8 mouse cellular contexts compared by ENCODE assay signal in the genomic region with DNA sequence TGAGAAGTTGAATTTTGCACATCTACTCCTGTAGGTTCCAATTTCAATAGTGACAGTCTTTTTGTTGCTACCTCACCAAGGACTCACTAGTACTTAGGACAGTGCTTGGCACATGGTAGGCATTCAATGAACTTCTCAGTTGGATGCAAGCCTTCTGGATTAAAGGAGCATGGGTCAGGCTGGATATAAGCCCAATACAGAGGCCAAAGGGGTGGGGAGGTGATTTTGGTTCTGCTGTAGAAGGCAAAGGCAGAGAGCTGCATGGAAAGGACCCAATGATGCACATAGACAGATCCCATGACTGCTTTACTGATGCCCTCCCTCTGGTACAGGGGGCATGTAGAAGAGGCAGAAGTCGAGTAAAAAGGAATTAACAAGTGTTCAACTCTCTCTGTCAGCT. TPM values are rescaled to one million over a fixed set of nuclear protein-coding genes. Genes with fewer than 3 reads are reported as not detected.
DNase-seq lines count a peak whose midpoint lies in the region; ATAC-seq and TF ChIP-seq lines count a peak whose summit lies in the region.

No protein-coding gene starts in this region.

- TF ChIP-seq CTCF in intestine, postnatal 0 days (IDR thresholded peaks at IDR 0.05; ENCODE audit: low read depth), result no peak

- peak overlapping the region; percentile 66 for H3K9ac ChIP-seq in liver, embryonic 11.5 days (ENCODE audit: low read depth, low read length)
- no peak overlapping the region for H3K9ac ChIP-seq in intestine, postnatal 0 days (ENCODE audit: low read depth, low read length)

- H3K4me3 ChIP-seq in brown adipose tissue, adult 24 weeks (ENCODE audit: insufficient read depth, low read depth, low read length), result 0 out of 2 replicates have a peak overlapping the region, but pooled peaks have one; percentile 6
- H3K4me3 ChIP-seq in liver, embryonic 11.5 days (ENCODE audit: low read depth, low read length), result peak overlapping the region; percentile 71
- H3K4me3 ChIP-seq in intestine, postnatal 0 days (ENCODE audit: low read depth, low read length), result no peak overlapping the region

- peak overlapping the region; percentile 62 for H3K4me2 ChIP-seq in liver, embryonic 11.5 days
- no peak overlapping the region for H3K4me2 ChIP-seq in intestine, postnatal 0 days (replicated peaks; ENCODE audit: low read depth)

- no peaks in the 10 kb centered on the region for H3K9me3 ChIP-seq in liver, embryonic 11.5 days (ENCODE audit: control insufficient read depth, low read length)
- H3K9me3 ChIP-seq in intestine, postnatal 0 days (ENCODE audit: control insufficient read depth), result no peaks in the 10 kb centered on the region

- no peak overlapping the region for H3K27ac ChIP-seq in brown adipose tissue, adult 24 weeks (replicated peaks; ENCODE audit: low read depth, low read length)
- no peak overlapping the region for H3K27ac ChIP-seq in liver, embryonic 11.5 days (ENCODE audit: low read depth, low read length)
- no peak overlapping the region for H3K27ac ChIP-seq in intestine, postnatal 0 days (ENCODE audit: low read depth, low read length)

- H3K36me3 ChIP-seq in liver, embryonic 11.5 days (ENCODE audit: control insufficient read depth, insufficient read depth, low read length), result no peaks in the 10 kb centered on the region
- H3K36me3 ChIP-seq in intestine, postnatal 0 days (ENCODE audit: control insufficient read depth, insufficient read depth), result no peaks in the 10 kb centered on the region

- WGBS in liver, embryonic 11.5 days, result 40% methylated on average over 1 of the region's 1 CpGs
- 24% methylated on average over 1 of the region's 1 CpGs for WGBS in intestine, postnatal 0 days

- peak; percentile 5 for DNase-seq in CD4-positive, CD25-positive, alpha-beta regulatory T cell, adult 2 months (ENCODE audit: low read depth, low spot score)
- peak; percentile 4 for DNase-seq in kidney, adult 11 months
- DNase-seq in kidney, adult 18-20 months, result no peak
- DNase-seq in liver, embryonic 11.5 days (ENCODE audit: low spot score), result no peak
- no peak for DNase-seq in embryo, embryonic 10.5 days (ENCODE audit: low spot score)

- no peaks in the 10 kb centered on the region for H3K4me1 ChIP-seq in brown adipose tissue, adult 24 weeks (ENCODE audit: control insufficient read depth, insufficient read depth, insufficient read length, low read length)
- H3K4me1 ChIP-seq in liver, embryonic 11.5 days (replicated peaks; ENCODE audit: control insufficient read depth, insufficient read depth, low read length), result no peaks in the 10 kb centered on the region
- H3K4me1 ChIP-seq in intestine, postnatal 0 days (replicated peaks; ENCODE audit: control insufficient read depth, insufficient read depth, low read length), result no peaks in the 10 kb centered on the region

- H3K27me3 ChIP-seq in liver, embryonic 11.5 days (replicated peaks; ENCODE audit: control insufficient read depth, insufficient read depth, low read length), result peaks cover 8% of the 10 kb centered on the region; the same call in 1 of the 2 replicates
- no peaks in the 10 kb centered on the region for H3K27me3 ChIP-seq in intestine, postnatal 0 days (replicated peaks; ENCODE audit: control insufficient read depth, insufficient read depth, low read length)

- ATAC-seq in CD4-positive, CD25-positive, alpha-beta regulatory T cell, adult 4 months, result no peak
- no peak; the same call in 1 of the 2 replicates for ATAC-seq in liver, embryonic 11.5 days (replicated peaks; ENCODE audit: low FRiP score)
- no peak for ATAC-seq in intestine, postnatal 0 days

RNA-seq across cellular contexts. Expression of gene Fmr1, which starts 0.8 kb away (rescaled TPM):
- 10 to 100 TPM; 17.0 to 24.2 TPM for polyA plus RNA-seq in CD4-positive, CD25-positive, alpha-beta regulatory T cell, adult 4 months (2017; shearing (Covaris generic))
- 23.5 and 24.4 TPM in 2 replicates for polyA plus RNA-seq in brown adipose tissue, adult 24 weeks (2012; ENCODE audit: insufficient read depth, insufficient read length, missing spikeins)
- 56.5 and 57.6 TPM in 2 replicates for polyA plus RNA-seq in liver, embryonic 11.5 days (2014; fragmentation: Nextera tagmentation; extraction: Ambion mirVana)
- 21.2 and 22.9 TPM in 2 replicates for polyA plus RNA-seq in intestine, postnatal 0 days (2015; fragmentation: Nextera tagmentation; extraction: Ambion mirVana)

Comparison
In these comparisons a context has a peak if more than half of its experiments do, and no peak if none do; other contexts are left out.
1. DNase-seq: peak in CD4-positive, CD25-positive, alpha-beta regulatory T cell, adult 2 months (single experiment) and kidney, adult 11 months (single experiment); none in kidney, adult 18-20 months (single experiment), liver, embryonic 11.5 days (single experiment) and embryo, embryonic 10.5 days (single experiment).